Mouse (Mus musculus): ENCODE measurements around the gene Ccnt1. TPM values are rescaled to one million over a fixed set of nuclear protein-coding genes. Genes with fewer than 3 reads are reported as not detected.

Gene Ccnt1
- polyA plus RNA-seq, 1 experiment = 109 TPM

DNA sequence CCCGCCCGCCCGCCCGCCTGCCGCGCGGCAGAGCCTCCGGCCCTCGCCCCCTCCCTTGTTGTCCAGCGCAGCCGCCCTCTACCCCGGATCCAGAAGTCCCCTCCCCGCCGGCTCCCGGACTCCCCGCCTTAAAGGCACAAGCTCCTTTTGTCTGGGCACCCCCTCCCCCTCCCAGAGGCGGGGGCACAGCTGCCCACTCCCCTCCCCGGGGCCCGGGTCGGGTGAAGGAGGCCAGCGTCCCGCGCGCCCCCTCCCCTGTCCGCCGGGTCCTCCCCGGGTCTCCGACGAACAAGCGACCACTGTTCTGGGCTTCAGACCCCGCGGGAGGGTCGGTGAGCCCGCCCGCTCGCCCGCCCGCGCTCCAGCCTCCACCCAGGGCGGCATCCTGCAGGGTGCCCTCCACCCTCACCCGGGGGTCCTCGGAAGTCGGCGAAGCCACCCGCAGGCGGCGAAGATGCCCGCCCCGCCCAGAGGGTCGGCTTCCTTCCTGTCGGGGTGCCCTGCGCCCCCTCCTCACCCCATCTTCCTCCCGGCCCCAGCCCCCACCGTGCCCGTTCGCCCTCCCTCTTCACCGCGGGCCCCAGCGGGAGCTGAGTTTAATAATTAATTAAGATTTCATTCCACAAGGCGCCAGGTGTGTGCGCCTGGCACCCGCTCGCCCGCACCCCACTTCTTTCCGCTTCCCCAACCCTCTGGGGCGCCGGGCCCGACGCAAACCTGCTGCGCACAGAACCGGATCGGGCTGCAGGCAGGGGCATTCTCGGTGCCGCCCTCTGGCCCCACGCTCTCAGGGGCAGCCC is 38.8 kb upstream of the Ccnt1 start, which contains the start of gene Adcy6:
Adcy6 (minus strand) TSS at position 746 of the 800 bp plus-strand sequence.
- Histone ChIP-seq H3K4me1 (ENCODE audit: control insufficient read depth, insufficient read depth, low read length) (peaks cover 32% of the 10 kb centered on the region), H3K27ac (ENCODE audit: insufficient read depth, low read depth, low read length) (0 out of 2 replicates have a peak within 1 kb of the TSS, but pooled peaks have one; percentile 5), H3K4me3 (ENCODE audit: insufficient read depth, low read depth, low read length) (peak within 1 kb of the TSS; percentile 93)
- TF ChIP-seq CTCF (IDR thresholded peaks at IDR 0.05; ENCODE audit: insufficient read depth, low read depth, low read length) (no peak), POLR2A (IDR thresholded peaks at IDR 0.05; ENCODE audit: insufficient read depth, low read depth, low read length) (peak; percentile 10; the same call in 1 of the 2 replicates)
- WGBS = 1% methylated on average over 73 of the region's 75 CpGs

DNA sequence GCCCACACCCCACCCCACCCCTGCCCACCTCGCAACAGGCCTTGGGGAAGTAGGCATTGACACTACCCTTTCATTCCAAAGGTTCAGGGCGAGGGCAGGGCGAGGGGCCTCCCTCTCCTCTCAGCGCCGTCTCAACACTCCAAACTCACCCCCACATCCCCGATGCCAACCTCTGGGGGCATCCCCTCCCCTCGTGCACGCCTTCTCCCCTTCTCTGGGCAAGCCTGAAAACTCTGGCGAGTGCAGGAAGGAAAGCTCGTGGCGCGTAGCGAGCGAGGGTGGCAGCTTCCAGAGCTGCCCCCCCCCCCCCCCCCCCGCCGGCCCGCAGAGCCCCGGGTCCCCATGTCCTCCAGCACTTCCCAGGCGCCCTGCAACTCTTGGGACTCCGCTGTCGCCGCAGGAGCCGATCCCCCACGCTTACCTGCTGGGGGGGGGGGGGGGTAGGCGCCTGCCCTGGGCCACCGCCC is 38.1 kb upstream of the Ccnt1 start:
- TF ChIP-seq POLR2A (IDR thresholded peaks at IDR 0.05; ENCODE audit: insufficient read depth, low read depth, low read length) = no peak
- no peak for TF ChIP-seq CTCF (IDR thresholded peaks at IDR 0.05; ENCODE audit: insufficient read depth, low read depth, low read length)
- Histone ChIP-seq H3K4me1 (ENCODE audit: control insufficient read depth, insufficient read depth, low read length) (peaks cover 38% of the 10 kb centered on the region), H3K27ac (ENCODE audit: insufficient read depth, low read depth, low read length) (no peak overlapping the region), H3K4me3 (ENCODE audit: insufficient read depth, low read depth, low read length) (peak overlapping the region; percentile 93)
- WGBS = 3% methylated on average over 12 of the region's 26 CpGs

DNA sequence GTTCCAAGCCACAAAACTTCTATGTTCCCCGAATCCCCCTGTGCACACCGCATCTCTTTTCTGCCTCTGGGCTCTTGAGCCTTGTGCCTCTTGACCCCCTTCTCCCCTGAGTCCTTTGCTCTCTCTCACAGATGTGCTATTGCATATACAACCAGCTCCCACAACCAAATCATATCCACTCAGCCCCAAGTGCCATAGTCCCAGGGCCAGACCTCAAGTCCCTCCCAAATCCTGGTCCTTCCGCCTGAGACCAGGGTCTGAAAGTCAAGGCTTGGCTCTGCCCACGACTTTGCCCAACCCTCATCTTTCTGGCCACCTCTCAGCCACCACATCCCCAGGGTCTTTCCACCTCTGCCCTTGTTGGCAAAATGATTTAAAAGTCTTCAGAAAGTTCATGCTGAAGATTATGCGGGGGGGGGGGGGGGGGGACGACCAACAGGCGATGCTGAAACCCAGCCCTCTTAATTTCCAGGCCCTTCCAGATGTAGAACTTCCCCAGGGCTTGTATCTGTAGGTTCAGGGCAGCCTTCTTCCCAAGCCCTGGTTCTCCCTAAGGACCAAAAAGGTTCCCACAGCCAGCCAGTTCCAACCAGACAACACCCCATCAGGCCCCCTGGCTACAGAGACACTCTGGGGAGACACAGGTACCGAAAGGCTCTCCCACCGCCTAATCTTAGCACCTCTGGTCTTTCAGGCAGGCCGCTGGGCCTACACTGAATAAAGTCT is 37.5 kb upstream of the Ccnt1 start:
- TF ChIP-seq POLR2A (IDR thresholded peaks at IDR 0.05; ENCODE audit: insufficient read depth, low read depth, low read length) (no peak), CTCF (IDR thresholded peaks at IDR 0.05; ENCODE audit: insufficient read depth, low read depth, low read length) (no peak)
- 9% methylated on average over 10 of the region's 10 CpGs for WGBS
- Histone ChIP-seq H3K4me1 (ENCODE audit: control insufficient read depth, insufficient read depth, low read length) (peaks cover 44% of the 10 kb centered on the region), H3K27ac (ENCODE audit: insufficient read depth, low read depth, low read length) (no peak overlapping the region), H3K4me3 (ENCODE audit: insufficient read depth, low read depth, low read length) (peak overlapping the region; percentile 93)

DNA sequence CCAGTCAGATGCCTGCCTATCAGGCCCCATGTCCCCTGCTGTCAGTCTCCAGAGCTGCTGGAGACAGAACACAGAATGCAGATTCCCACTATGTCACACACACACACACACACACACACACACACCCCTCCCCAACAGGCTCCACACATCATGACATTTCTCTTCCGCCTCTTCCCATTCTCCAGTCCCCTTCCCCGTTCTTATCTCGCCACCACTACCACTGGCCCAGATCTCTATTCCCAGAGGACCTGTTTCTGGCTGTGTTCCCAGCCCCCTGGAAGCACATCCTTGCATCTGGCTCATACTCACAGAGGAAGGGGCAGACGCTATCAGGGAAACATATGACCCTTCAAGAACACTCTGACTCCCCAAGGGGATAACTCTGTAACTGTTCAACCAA is 36.8 kb upstream of the Ccnt1 start:
- no peak for TF ChIP-seq CTCF (IDR thresholded peaks at IDR 0.05; ENCODE audit: insufficient read depth, low read depth, low read length)
- TF ChIP-seq POLR2A (IDR thresholded peaks at IDR 0.05; ENCODE audit: insufficient read depth, low read depth, low read length) = no peak
- Histone ChIP-seq H3K4me1 (ENCODE audit: control insufficient read depth, insufficient read depth, low read length) (peaks cover 51% of the 10 kb centered on the region), H3K4me3 (ENCODE audit: insufficient read depth, low read depth, low read length) (peak overlapping the region; percentile 93), H3K27ac (ENCODE audit: insufficient read depth, low read depth, low read length) (no peak overlapping the region)
- WGBS = 17% methylated on average over 4 of the region's 4 CpGs

- Histone ChIP-seq H3K27ac (ENCODE audit: insufficient read depth, low read depth, low read length) (no peak overlapping the region), H3K4me1 (ENCODE audit: control insufficient read depth, insufficient read depth, low read length) (peaks cover 57% of the 10 kb centered on the region), H3K4me3 (ENCODE audit: insufficient read depth, low read depth, low read length) (no peak overlapping the region)
- TF ChIP-seq CTCF (IDR thresholded peaks at IDR 0.05; ENCODE audit: insufficient read depth, low read depth, low read length) (no peak), POLR2A (IDR thresholded peaks at IDR 0.05; ENCODE audit: insufficient read depth, low read depth, low read length) (no peak)
- WGBS = 75% methylated on average over 9 of the region's 9 CpGs
Measured at GRCm38 (mm10) chr15:98606739-98607138, 36.0 kb upstream of the Ccnt1 start.

DNA sequence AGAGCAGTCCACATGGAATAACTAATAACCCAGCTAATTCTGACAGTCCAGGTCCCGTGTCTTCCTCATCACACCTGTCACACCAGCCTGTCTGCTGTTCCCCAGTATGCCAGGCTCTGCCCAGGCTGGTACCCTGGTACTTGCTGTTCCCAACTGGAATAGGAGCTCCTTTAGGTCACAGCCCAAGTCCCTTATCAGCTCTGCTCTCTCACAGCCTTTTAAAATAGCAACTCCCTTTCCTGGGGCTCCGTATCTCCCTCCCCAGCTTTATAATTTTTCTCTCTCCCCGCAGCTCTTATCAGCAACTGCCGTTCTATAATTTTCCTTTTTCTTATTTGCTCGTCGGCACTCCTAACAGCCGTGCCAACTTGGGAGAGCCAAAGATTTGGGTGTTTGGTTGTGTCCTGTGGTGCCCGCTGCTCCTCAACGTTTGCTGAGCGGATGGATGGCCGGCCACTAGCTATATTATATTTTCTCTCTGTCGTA is 35.4 kb upstream of the Ccnt1 start:
- WGBS = 66% methylated on average over 12 of the region's 12 CpGs
- H3K4me1 ChIP-seq (ENCODE audit: control insufficient read depth, insufficient read depth, low read length) = peaks cover 59% of the 10 kb centered on the region
- H3K4me3 ChIP-seq (ENCODE audit: insufficient read depth, low read depth, low read length) = no peak overlapping the region
- no peak for TF ChIP-seq POLR2A (IDR thresholded peaks at IDR 0.05; ENCODE audit: insufficient read depth, low read depth, low read length)
- TF ChIP-seq CTCF (IDR thresholded peaks at IDR 0.05; ENCODE audit: insufficient read depth, low read depth, low read length) = no peak
- H3K27ac ChIP-seq (ENCODE audit: insufficient read depth, low read depth, low read length) = no peak overlapping the region

DNA sequence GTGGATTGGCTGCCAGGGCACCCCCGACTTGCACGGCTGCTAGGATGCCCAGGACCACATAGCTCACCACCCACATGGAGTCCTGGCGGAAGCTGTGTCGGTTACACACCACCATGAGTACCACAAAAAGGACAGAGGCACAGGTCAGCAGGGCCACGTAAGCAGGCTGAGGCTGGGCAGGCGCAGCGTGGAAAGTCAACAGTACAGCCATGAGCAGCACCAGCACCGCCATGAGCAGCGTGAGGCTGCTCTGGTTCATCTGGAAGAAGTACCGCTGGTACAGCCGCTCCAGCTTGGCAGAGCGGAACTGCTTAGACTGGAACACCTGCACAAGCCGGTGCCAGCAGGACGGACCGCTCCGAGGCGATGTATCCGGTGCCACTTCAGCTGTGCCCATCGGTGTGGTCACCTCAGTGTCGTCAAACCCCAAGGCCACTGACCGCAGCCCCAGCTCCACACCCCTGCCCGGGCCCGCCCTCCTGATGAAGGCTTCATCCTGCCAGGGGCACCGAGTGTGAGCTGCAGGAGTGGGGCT is 33.4 kb upstream of the Ccnt1 start:
- WGBS = 94% methylated on average over 24 of the region's 24 CpGs
- H3K4me3 ChIP-seq (ENCODE audit: insufficient read depth, low read depth, low read length) = no peak overlapping the region
- H3K4me1 ChIP-seq (ENCODE audit: control insufficient read depth, insufficient read depth, low read length) = peaks cover 63% of the 10 kb centered on the region
- no peak overlapping the region for H3K27ac ChIP-seq (ENCODE audit: insufficient read depth, low read depth, low read length)
- TF ChIP-seq CTCF (IDR thresholded peaks at IDR 0.05; ENCODE audit: insufficient read depth, low read depth, low read length) = no peak
- TF ChIP-seq POLR2A (IDR thresholded peaks at IDR 0.05; ENCODE audit: insufficient read depth, low read depth, low read length) = no peak

DNA sequence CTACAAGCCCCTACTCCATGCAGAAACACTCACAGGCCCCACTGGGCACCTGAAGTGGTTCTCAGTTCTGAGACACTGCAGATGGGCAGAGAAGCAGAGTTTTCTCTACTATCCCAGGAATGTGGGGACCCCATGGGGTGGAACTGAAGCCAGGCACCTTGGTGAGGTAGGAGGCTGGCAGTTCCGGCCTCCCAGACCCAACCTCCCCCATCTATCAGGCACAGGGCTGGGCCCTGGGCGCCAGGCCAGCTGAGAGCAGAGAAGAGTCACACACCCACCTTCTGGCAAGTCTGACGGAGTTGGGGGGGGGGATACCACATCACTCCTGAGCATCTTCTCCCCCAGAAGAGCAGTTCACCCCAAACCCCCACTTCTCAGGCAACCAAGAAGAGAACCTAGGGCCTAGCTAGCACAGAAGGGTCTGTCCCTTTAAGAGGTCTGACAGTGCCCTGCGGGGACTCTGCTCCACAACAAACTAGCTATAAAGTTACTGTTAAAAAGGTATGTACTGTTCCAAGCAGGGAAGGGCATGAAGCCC is 32.3 kb upstream of the Ccnt1 start:
- H3K27ac ChIP-seq (ENCODE audit: insufficient read depth, low read depth, low read length) = 0 out of 2 replicates have a peak overlapping the region, but pooled peaks have one; percentile 7
- no peak overlapping the region for H3K4me3 ChIP-seq (ENCODE audit: insufficient read depth, low read depth, low read length)
- TF ChIP-seq POLR2A (IDR thresholded peaks at IDR 0.05; ENCODE audit: insufficient read depth, low read depth, low read length) = no peak
- no peak for TF ChIP-seq CTCF (IDR thresholded peaks at IDR 0.05; ENCODE audit: insufficient read depth, low read depth, low read length)
- peaks cover 55% of the 10 kb centered on the region for H3K4me1 ChIP-seq (ENCODE audit: control insufficient read depth, insufficient read depth, low read length)
- WGBS = 35% methylated on average over 4 of the region's 4 CpGs
